Mouse (Mus musculus): ENCODE results near the gene Pcyox1. TPM values are rescaled to one million over a fixed set of nuclear protein-coding genes. Genes with fewer than 3 reads are reported as not detected.

Pcyox1 gene
- polyA plus RNA-seq, 2 experiments = 67.3 to 93.3 TPM

DNA sequence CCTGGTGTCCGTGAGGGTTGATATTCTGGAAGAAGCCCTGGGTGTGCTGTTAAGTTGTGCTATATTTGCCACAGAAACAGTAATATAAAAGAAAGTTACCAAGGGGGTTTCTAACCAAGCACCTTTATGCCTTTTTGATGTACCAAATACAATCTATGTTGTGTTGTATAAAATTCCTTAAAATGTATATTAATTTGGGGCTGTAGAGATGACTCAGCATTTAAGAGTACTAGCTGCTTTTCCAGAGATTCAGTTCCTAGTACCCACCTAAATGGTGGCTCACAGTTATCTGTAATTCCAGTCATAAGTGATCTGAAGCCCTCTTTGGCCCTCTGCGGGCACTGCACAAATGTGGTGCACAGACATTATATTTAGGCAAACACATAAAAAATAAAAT is 30.1 kb downstream of the Pcyox1 start:
- Histone ChIP-seq H3K4me1 (ENCODE audit: control insufficient read depth, insufficient read depth, low read length) (peaks cover 13% of the 10 kb centered on the region), H3K36me3 (ENCODE audit: control insufficient read depth, insufficient read depth, low read length) (peaks cover 9% of the 10 kb centered on the region), H3K27me3 (ENCODE audit: control insufficient read depth, insufficient read depth, low read length) (no peaks in the 10 kb centered on the region), H3K4me2 (replicated peaks; ENCODE audit: low read depth, low read length, severe bottlenecking) (peak overlapping the region; percentile 98), H3K4me3 (replicated peaks; ENCODE audit: low read length) (peak overlapping the region; percentile 76; the same call in 1 of the 2 replicates), H3K9me3 (ENCODE audit: control insufficient read depth, low read length) (no peaks in the 10 kb centered on the region), H3K27ac (replicated peaks; ENCODE audit: low read depth, low read length) (no peak overlapping the region), H3K9ac (ENCODE audit: low read depth, low read length, severe bottlenecking) (peak overlapping the region; percentile 78; the same call in 1 of the 2 replicates)
- DNase-seq (ENCODE audit: low spot score) (no peak), ATAC-seq (ENCODE audit: low FRiP score, low read depth) (no peak)
- 70% methylated on average over 2 of the region's 2 CpGs for WGBS
- no peak for TF ChIP-seq POLR2A (IDR thresholded peaks at IDR 0.05; ENCODE audit: borderline replicate concordance, extremely low read depth, insufficient read depth, insufficient read length)

DNA sequence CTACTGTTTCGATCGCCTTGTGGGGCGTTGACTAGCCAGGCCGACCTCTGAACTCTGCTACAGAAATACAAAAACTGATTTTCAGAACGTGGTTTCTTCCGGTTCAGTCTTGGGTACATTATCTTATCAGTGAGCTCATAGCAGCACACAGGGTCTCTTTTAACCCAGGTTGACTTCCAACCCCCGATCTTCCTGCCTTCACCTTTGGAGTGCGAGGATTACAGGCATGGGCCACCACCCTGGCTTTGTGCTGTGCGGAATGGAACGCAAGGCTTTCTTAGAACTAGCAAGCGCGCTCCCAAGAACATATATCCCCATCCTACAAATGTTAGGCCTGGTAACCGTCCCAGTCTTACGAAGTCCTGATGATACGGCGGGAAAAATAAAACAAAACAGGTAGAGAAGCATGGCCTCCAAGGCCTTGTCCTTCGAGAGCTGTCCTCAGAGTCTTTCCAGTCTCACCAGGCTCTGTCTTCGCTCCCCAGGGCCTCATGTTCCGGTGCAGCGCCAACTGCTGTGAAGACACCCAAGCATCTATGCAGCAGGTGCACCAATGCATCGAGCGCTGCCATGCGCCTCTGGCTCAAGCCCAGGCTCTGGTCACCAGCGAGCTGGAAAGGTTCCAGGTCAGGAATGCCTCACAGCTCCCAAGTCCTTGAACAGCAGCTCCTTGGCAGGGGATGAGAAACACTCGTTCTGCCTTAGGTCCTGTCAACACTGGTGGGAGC is 30.7 kb downstream of the Pcyox1 start:
- ATAC-seq (ENCODE audit: low FRiP score, low read depth) (no peak), DNase-seq (ENCODE audit: low spot score) (no peak)
- no peak for TF ChIP-seq POLR2A (IDR thresholded peaks at IDR 0.05; ENCODE audit: borderline replicate concordance, extremely low read depth, insufficient read depth, insufficient read length)
- Histone ChIP-seq H3K9me3 (ENCODE audit: control insufficient read depth, low read length) (no peaks in the 10 kb centered on the region), H3K4me1 (ENCODE audit: control insufficient read depth, insufficient read depth, low read length) (peaks cover 13% of the 10 kb centered on the region), H3K9ac (ENCODE audit: low read depth, low read length, severe bottlenecking) (peak overlapping the region; percentile 78), H3K36me3 (ENCODE audit: control insufficient read depth, insufficient read depth, low read length) (peaks cover 9% of the 10 kb centered on the region), H3K4me3 (replicated peaks; ENCODE audit: low read length) (peak overlapping the region; percentile 76), H3K4me2 (replicated peaks; ENCODE audit: low read depth, low read length, severe bottlenecking) (peak overlapping the region; percentile 98), H3K27me3 (ENCODE audit: control insufficient read depth, insufficient read depth, low read length) (no peaks in the 10 kb centered on the region), H3K27ac (replicated peaks; ENCODE audit: low read depth, low read length) (peak overlapping the region; percentile 68)
- 49% methylated on average over 25 of the region's 25 CpGs for WGBS

DNA sequence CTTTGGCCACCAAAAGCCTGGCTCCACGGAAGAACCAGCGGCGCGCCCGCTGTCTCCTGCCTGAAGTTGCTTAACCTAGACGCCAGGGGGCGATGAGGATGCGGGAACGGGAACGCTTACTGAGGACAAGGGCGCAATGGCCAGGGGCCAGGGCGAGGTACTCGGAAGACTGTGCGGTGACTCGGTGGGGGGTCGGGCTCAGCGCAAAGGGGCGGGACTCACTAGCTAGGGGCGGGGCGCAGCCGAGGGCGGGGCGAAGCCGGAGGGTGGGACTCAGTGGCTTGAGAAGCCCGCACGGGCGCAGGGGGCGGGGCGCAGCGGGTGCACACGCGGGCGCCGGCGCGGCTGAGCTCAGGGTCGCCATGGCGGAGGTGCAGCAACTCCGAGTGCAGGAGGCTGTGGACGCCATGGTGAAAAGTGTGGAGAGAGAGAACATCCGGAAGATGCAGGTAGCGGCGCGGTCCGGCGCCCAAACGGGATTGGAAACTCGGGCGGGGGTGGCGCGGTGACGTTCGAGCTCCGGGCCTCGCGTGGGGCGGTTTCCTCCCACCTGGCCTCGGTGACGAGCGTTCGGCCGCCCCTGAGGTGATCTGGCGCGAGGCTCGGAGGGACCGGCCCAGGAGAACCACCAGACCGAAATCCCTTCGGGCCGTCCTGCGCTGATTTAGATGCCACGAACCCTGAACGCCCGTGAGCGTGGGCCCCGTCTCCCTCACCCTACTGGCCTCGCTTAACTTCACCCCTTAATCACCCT is 31.4 kb downstream of the Pcyox1 start, which contains the start of gene Fam136a:
Fam136a (plus strand) TSS at position 276 of the 754 bp plus-strand sequence.
- H3K4me2 ChIP-seq (replicated peaks; ENCODE audit: low read depth, low read length, severe bottlenecking) = peak within 1 kb of the TSS; percentile 98
- H3K27me3 ChIP-seq (ENCODE audit: control insufficient read depth, insufficient read depth, low read length) = no peaks in the 10 kb centered on the region
- peaks cover 10% of the 10 kb centered on the region for H3K4me1 ChIP-seq (ENCODE audit: control insufficient read depth, insufficient read depth, low read length)
- 1% methylated on average over 71 of the region's 76 CpGs for WGBS
- peak; percentile 98 for DNase-seq (ENCODE audit: low spot score)
- peak within 1 kb of the TSS; percentile 68 for H3K27ac ChIP-seq (replicated peaks; ENCODE audit: low read depth, low read length)
- H3K4me3 ChIP-seq (replicated peaks; ENCODE audit: low read length) = peak within 1 kb of the TSS; percentile 76
- peak; percentile 52; the same call in 1 of the 2 replicates for TF ChIP-seq POLR2A (IDR thresholded peaks at IDR 0.05; ENCODE audit: borderline replicate concordance, extremely low read depth, insufficient read depth, insufficient read length)
- peaks cover 9% of the 10 kb centered on the region for H3K36me3 ChIP-seq (ENCODE audit: control insufficient read depth, insufficient read depth, low read length)
- peak within 1 kb of the TSS; percentile 78 for H3K9ac ChIP-seq (ENCODE audit: low read depth, low read length, severe bottlenecking)
- peak; percentile 94 for ATAC-seq (ENCODE audit: low FRiP score, low read depth)
- no peaks in the 10 kb centered on the region for H3K9me3 ChIP-seq (ENCODE audit: control insufficient read depth, low read length)

DNA sequence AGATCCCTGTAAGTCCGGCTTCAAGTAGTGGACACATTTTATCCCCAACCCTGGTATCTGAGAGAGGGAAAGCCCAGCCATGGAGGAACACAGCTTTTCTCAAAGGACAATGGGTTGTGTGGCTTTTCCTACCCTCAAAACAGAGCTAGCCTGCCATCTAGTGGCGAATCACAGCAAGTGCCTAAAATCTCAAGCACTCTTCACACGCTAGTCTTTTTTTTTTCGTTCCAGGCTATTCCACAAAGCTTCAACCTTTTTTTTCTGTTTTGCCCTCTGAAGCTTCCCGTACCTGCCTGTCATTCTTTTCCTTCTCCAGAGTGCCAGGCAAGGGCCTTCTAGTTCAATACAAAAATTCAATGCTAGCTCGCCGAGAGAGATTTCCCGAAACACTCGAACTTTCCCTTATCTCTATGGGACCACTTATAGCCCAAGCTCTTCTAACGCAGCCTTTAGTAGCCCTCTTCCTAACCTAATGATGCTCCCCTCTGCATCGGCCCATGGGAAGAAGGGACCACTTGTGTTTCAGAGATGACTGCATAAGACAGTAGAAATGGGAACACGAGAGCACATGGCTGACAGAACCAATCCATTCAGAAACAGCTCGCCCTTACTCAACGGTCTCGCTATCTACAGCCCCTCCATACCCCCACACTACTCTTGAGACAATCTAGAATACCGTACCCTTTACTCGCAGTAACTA is 32.4 kb downstream of the Pcyox1 start:
- H3K27ac ChIP-seq (replicated peaks; ENCODE audit: low read depth, low read length) = 0 out of 2 replicates have a peak overlapping the region, but pooled peaks have one; percentile 58

DNA sequence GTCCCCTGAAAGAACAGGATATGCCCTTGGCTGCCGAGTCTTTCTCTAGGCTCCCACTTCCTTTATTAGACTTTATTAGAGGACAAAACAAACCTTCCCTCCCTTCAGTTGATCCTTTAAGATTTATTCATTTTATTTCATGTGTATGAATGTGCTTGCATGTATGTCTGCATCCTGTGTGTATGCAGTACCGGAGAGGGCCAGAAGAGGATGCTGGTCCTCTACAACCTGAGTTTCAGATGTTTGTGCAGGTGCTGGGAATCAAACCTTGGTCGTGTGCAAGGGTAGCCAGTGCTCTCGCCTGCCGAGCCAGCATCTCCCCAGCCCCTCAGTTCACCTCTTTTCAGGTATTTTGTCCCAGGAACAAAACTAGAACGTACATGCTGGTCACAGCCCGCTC is 35.6 kb downstream of the Pcyox1 start:
- no peak for TF ChIP-seq POLR2A (IDR thresholded peaks at IDR 0.05; ENCODE audit: borderline replicate concordance, extremely low read depth, insufficient read depth, insufficient read length)
- no peak overlapping the region for H3K4me2 ChIP-seq (replicated peaks; ENCODE audit: low read depth, low read length, severe bottlenecking)
- WGBS = 86% methylated on average over 7 of the region's 7 CpGs
- no peaks in the 10 kb centered on the region for H3K36me3 ChIP-seq (ENCODE audit: control insufficient read depth, insufficient read depth, low read length)
- peaks cover 3% of the 10 kb centered on the region; the same call in 1 of the 2 replicates for H3K4me1 ChIP-seq (ENCODE audit: control insufficient read depth, insufficient read depth, low read length)
- no peak overlapping the region for H3K4me3 ChIP-seq (replicated peaks; ENCODE audit: low read length)
- no peak overlapping the region for H3K27ac ChIP-seq (replicated peaks; ENCODE audit: low read depth, low read length)
- no peak overlapping the region for H3K9ac ChIP-seq (ENCODE audit: low read depth, low read length, severe bottlenecking)
- ATAC-seq (ENCODE audit: low FRiP score, low read depth) = no peak
- no peaks in the 10 kb centered on the region for H3K9me3 ChIP-seq (ENCODE audit: control insufficient read depth, low read length)
- no peaks in the 10 kb centered on the region for H3K27me3 ChIP-seq (ENCODE audit: control insufficient read depth, insufficient read depth, low read length)
- DNase-seq (ENCODE audit: low spot score) = no peak

More for the DNA sequence above, 32.4 kb downstream of the Pcyox1 start:
- H3K27me3 ChIP-seq (ENCODE audit: control insufficient read depth, insufficient read depth, low read length) = no peaks in the 10 kb centered on the region
- DNase-seq (ENCODE audit: low spot score) (peak; percentile 84), ATAC-seq (ENCODE audit: low FRiP score, low read depth) (peak; percentile 25; the same call in 1 of the 2 replicates)
- H3K4me1 ChIP-seq (ENCODE audit: control insufficient read depth, insufficient read depth, low read length) = peaks cover 9% of the 10 kb centered on the region; the same call in 1 of the 2 replicates
- 3% methylated on average over 17 of the region's 17 CpGs for WGBS
- H3K4me3 ChIP-seq (replicated peaks; ENCODE audit: low read length) = peak overlapping the region; percentile 76
- no peaks in the 10 kb centered on the region for H3K9me3 ChIP-seq (ENCODE audit: control insufficient read depth, low read length)
- H3K9ac ChIP-seq (ENCODE audit: low read depth, low read length, severe bottlenecking) = peak overlapping the region; percentile 60
- TF ChIP-seq POLR2A (IDR thresholded peaks at IDR 0.05; ENCODE audit: borderline replicate concordance, extremely low read depth, insufficient read depth, insufficient read length) = peak; percentile 17; the same call in 1 of the 2 replicates
- H3K4me2 ChIP-seq (replicated peaks; ENCODE audit: low read depth, low read length, severe bottlenecking) = peak overlapping the region; percentile 98
- peaks cover 9% of the 10 kb centered on the region for H3K36me3 ChIP-seq (ENCODE audit: control insufficient read depth, insufficient read depth, low read length)

Measured in limb, embryonic 14.5 days (tissue).